Mouse (Mus musculus): ENCODE measurements around the gene Far2. TPM values are rescaled to one million over a fixed set of nuclear protein-coding genes. Genes with fewer than 3 reads are reported as not detected.

Far2 gene
- total RNA-seq (2021) = 1 to 10 TPM; 4.7 to 5.7 TPM
- long read RNA-seq, experiment 1, partial matches to known transcripts = 0 of 4 reads
- long read RNA-seq, experiment 1, other reads (novel, unspliced or antisense) = 0 of 4 reads
- long read RNA-seq, experiment 2, transcript Far2-201 (12 exons, 3,480 nt) = major isoform, 6 of 8 reads
- long read RNA-seq, experiment 2, partial matches to known transcripts = 1 of 8 reads
- long read RNA-seq, experiment 2, other reads (novel, unspliced or antisense) = 1 of 8 reads

DNA sequence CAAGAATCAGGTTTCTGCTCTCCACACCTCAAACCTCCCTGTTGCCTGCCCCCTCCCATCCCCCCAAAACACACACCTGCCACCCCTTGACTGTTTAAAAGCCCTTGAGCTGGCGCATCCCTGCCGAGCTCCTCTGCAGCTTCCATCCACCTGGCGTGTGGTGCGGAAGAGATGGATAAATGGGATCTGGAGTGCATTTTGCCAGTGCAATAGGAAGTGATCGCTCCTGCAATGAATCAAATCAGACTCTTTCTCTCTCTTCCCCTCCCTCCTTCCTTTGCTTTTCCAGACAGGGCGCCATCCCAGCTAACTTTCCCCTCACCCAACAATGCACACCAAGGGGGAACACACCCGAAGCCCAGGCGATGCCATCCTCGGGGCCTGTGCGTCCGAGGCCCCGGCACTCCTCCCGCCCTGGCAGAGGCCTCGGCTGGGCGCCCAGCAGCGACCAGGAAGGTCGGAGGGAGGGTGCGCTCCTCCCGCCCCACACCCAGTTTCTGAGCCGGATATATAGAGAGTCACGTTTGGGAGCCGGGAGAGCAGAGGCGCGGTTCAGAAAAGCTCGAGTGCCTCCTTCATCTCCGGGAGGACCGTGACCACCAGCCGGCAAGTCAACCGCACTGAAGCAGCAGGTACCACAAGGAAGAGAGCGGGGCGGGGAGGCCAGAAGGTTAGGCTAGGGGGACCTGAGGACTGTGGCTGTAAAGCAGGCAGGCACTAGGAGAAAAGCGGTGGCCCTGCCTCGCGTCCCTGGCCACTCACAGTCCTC, at the start of gene Far2:
Gene Far2, plus strand, starts transcription at position 379 of the 769 bp plus-strand sequence.
- no peak for DNase-seq (ENCODE audit: low spot score in 2 of 2)

- DNase-seq (ENCODE audit: low spot score in 2 of 2) = no peak
These were observed 46.6 kb upstream of the Far2 start for GRCm38 (mm10) chr6:148000483-148000882.

DNA sequence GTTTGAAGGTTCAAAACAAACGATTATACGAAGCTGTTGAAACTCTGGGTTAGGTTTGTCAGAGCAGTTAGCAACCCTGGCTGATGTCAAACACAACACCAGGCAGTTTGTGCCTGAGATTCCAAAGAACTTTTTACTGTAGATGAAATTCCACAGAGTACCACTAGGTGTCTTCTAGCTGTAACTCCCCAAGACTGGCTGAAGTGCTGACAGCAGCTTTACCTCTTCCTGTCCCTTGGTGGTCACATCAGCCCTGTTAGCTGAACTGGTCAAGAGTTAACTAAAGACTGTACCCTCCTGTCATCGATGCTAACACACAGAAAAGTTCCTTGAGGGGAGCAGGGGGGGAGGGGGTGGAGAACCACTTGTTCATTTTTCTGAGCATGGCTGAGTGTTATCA, 46.0 kb upstream of the Far2 start:
- DNase-seq (ENCODE audit: low spot score in 2 of 2) = no peak

DNA sequence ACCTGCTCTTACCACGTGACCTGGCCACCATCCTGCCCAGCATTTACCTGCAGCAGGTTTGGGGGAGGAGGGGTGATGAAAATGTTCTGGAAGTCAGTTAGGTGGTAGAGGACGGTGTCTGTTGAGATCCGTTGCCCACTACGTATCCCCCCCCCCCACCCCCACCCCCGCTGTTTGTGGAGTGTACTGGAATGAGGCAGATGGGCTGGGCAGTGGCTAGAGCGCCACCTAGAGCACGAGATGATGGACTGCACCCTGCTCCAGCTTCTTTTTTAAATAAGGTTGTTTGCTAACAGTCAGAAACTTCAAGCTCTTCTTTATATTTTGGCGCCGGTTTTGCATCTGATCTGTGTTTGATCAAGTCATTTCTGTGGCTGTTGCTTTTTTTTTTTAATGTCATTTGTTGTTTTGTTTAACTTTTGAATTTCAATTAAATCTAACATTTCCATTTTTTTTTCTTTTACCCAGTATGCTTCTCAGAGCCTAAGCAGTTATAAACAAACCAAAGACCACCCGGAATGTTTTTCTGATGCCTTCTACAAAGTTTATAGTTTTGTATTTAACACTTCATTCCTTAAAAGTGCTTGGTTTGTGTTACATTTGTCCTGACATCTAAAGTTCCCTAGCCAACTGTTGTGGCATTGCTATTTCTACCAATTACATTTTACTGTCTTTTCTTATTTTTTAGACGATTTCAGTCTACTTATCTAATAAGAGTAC, 40.8 kb upstream of the Far2 start:
- no peak for DNase-seq (ENCODE audit: low spot score in 2 of 2)

- no peak for DNase-seq (ENCODE audit: low spot score in 2 of 2)
These were observed 6.3 kb upstream of the Far2 start for GRCm38 (mm10) chr6:148040759-148041158.

- no peak for DNase-seq (ENCODE audit: low spot score in 2 of 2)
These were observed 560 bp downstream of the Far2 start for GRCm38 (mm10) chr6:148047650-148047988.

- DNase-seq (ENCODE audit: low spot score in 2 of 2) = no peak
These were observed 16.1 kb downstream of the Far2 start for GRCm38 (mm10) chr6:148063131-148063530.

DNA sequence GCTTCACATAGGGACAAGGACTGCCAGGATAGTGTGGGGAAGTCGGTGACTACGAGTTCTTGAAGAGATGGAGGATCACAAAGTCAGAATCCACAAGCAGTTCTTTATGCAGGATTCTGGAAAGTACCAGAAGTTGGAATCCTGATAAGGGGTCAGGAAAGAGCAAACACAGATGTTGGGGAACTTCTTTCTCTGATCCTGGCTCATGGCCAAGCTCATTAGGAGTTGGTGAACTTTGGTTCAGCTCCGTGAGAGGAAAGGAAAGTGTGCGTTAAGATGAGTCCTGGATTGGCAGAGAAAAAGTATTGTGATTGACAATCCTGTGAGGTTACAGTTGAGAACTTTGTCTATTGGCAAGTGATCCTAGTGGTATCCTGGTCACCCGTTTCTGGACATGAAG, 19.2 kb downstream of the Far2 start:
- no peak for DNase-seq (ENCODE audit: low spot score in 2 of 2)

GRCm38 (mm10) chr6:148068786-148069185, 21.7 kb downstream of the Far2 start:
- DNase-seq (ENCODE audit: low spot score in 2 of 2) = no peak

DNA sequence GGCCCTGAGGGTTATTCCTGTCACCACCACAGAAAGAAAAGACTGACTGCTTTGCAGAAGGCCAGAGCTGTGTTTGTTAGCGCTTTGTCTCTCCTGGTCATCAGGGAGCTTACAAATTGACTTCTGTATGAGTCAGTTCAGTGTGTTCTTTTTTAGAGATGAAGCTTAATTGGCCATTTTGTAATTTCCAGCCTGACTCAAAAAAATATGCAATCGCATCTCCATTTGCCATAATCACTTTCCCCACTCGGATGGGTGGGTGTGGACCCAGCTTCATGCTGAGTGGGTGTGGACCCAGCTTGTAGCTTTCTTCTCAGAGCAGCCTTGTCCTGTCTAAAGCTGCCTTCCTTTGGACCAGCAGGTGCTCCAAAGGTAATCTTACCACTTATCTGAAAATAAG, 26.5 kb downstream of the Far2 start:
- no peak for DNase-seq (ENCODE audit: low spot score in 2 of 2)

- no peak for DNase-seq (ENCODE audit: low spot score in 2 of 2)
These were observed 27.3 kb downstream of the Far2 start for GRCm38 (mm10) chr6:148074211-148074864.

DNA sequence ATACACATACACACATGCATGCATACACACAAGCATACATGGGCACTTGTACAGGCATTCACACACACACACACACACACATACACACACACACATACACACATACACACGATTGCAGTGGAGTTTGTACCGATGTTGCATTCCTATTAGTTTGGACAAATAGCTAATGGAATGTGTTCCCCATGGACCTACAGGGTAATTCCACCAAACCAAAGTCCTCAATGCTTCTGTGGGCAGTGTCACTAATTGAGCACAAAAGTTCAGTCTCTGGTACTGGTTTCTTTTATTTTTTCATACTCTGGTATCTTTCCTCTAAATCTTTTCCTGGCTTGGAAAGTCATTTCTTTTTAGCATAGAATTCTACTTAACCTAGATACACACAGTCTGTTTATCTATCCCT, 36.8 kb downstream of the Far2 start:
- DNase-seq (ENCODE audit: low spot score in 2 of 2) = no peak

GRCm38 (mm10) chr6:148084403-148084802, 37.3 kb downstream of the Far2 start:
- DNase-seq (ENCODE audit: low spot score in 2 of 2) = no peak

DNA sequence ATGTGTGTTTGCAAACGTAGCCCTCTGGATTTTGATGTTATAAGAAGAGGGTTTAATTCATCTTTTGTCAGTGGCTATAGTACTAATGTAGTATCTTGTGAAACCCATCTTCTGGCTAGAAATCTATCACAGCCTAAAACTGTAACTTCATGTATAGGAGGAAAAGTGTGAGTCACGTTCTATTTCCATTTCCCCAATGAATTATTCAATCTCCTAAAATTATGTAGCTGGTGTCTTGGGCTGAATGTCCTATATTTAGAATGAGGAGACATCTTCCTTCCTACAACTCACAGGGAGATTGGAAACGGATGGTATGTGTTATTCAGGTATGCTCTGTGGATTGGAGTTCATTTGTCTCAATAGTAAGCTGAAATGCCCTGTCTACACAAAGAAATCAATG, 50.0 kb downstream of the Far2 start:
- DNase-seq (ENCODE audit: low spot score in 2 of 2) = no peak

DNA sequence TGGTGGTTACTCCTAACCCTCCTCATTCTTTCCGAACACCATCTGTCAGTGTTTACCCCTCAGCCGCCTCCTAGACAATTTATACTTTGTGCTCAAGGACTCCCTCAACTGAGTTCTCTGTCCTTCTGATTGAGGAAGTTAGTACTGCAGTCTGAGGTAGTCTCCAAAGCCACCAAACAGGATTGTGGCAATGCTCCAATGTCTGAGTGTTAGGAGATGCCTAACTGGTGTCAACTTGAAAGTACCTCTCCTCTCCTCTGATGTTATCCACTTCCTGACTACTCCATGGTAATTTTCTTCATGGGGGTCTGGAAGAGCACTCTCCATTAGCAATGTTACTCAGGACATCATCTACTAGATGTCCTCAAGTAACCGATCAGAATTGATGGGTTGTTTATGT, 54.9 kb downstream of the Far2 start:
- DNase-seq (ENCODE audit: low spot score in 2 of 2) = no peak

DNA sequence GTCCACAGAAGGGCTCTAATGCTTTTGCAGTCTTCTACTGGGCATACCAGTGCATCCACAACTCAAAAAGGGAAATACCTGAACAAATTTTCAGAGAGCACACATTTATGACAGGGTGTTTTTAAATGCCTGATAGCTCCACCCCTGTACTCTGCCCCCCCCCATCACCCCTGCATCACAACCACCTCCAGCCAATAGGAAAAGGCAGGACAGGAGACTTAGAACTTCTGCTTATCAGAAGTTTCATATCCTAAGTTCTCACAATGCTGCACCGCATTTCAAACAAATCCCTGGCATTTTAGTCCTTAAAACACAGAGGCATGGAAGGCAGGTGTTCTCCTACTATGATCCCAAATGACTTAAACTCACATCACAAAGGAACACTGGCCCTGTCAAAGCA, 55.4 kb downstream of the Far2 start:
- DNase-seq (ENCODE audit: low spot score in 2 of 2) = no peak

- DNase-seq (ENCODE audit: low spot score in 2 of 2) = peak in 1 of 2 experiments; percentile 13
These were observed 57.2 kb downstream of the Far2 start for GRCm38 (mm10) chr6:148104212-148104611.

GRCm38 (mm10) chr6:148105722-148106268, 58.7 kb downstream of the Far2 start:
- DNase-seq (ENCODE audit: low spot score in 2 of 2) = no peak

- no peak for DNase-seq (ENCODE audit: low spot score in 2 of 2)
These were observed 61.8 kb downstream of the Far2 start for GRCm38 (mm10) chr6:148108741-148109472.

DNA sequence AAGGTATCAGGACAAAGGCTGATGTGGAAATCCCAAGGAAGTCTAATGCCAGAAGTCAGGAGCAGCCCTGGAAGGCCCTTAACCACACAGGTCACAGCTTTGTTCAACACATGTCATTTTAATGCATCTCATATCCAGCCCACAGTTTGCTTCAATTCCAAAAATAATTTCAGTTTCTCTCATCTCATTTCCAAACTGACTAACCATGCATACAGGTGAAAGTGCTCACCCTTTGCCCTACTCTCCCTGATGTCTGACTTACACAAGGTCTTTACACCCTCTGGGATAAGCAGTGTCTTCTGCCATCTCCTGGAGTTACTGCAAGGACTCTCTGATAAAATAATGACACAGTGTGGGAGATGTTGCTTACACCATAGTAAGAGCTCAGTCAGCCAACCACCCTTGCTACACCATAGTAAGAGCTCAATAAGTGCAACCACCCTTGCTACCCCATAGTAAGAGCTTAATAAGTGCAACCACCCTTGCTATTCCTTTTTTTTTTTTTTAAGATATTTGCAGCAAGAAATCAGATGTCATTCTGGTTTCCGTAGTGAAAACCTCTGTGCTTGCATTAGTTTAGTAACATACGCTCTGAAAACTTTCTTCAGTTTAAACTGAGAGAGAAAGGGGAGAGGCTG, 64.1 kb downstream of the Far2 start:
- no peak for DNase-seq (ENCODE audit: low spot score in 2 of 2)
